Mouse (Mus musculus): ENCODE measurements around the gene Baiap2l1.

DNA sequence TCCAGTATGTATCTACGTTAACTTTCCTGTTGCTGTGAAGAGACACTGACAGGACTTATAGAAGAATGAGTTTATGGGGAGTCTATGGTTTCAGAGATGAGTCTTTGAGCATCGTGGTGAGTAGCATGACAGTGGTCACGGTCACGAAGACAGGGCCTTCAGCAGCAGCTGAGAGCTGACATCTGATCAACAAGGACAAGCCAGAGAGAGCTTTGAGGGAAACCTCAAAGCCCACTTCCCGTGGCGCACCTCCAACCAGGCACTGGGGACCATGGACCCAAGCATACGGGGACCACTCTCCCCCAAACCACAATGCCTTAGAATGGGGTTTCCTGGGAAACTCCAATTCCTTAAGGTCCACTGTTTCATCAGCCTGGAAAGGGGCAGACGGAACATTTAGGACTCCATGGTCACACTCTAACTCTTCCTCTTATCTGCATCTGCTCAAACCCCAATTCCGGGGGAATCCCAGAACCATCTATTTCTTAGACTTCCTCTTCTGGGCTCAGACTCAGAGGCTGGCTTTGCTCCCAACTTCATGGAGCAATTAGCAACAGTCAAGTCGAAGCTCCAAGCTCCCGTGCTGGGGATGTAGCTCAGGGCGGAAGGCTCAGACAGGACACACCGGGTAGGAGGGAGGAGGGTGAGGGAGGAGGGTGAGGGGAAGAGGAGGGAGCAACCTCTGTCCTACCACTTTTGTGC, 105.9 kb downstream of the Baiap2l1 start:
- TF ChIP-seq CTCF (IDR thresholded peaks at IDR 0.05; ENCODE audit: low read depth) (no peak), EP300 (optimal IDR thresholded peaks at IDR 0.05) (no peak)
